8 mouse cellular contexts compared by ENCODE assay signal in the genomic region with DNA sequence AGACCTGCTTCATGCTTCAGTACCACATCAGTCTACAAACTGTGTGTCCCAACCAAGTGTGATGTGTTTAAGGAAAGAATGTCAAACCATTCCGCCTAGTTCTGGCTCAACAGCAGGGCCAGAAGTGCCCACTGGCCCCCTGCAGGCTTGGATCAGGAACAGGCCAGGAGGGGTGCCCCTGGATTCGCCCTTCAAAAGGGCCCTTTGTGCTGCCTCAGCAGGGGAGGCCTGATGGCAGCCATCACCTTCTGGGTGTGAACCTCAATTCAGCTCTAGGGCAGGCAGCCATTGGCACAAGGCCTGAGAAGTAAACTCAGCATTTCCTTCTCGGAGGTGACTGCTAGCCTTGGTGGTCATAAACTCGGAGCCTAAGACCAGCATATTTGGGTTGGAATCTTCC. TPM values are rescaled to one million over a fixed set of nuclear protein-coding genes. Genes with fewer than 3 reads are reported as not detected.
DNase-seq lines count a peak whose midpoint lies in the region; ATAC-seq lines count a peak whose summit lies in the region.

No protein-coding gene starts in this region.

- peak; percentile 10 for DNase-seq in right cerebral cortex, postnatal 4 days
- no peak for DNase-seq in right cerebral cortex, adult 2 months (ENCODE audit: low spot score in 2 of 2)
- DNase-seq in mesoderm, embryonic 11.5 days (ENCODE audit: low read depth, low spot score): peak; percentile 36
- no peak for DNase-seq in spleen, adult 12 weeks (ENCODE audit: low spot score)
- DNase-seq in layer of hippocampus, adult 18-20 months (ENCODE audit: low spot score in 2 of 2): no peak
- DNase-seq in layer of hippocampus, adult 9-10 months (ENCODE audit: low spot score): no peak

- no peaks in the 10 kb centered on the region for H3K9me3 ChIP-seq in forebrain, embryonic 15.5 days
- no peaks in the 10 kb centered on the region for H3K9me3 ChIP-seq in kidney, embryonic 15.5 days (replicated peaks)

- H3K9ac ChIP-seq in forebrain, embryonic 15.5 days (replicated peaks): no peak overlapping the region
- H3K9ac ChIP-seq in kidney, embryonic 15.5 days: no peak overlapping the region

- peak; percentile 62; the same call in 1 of the 2 replicates for ATAC-seq in forebrain, embryonic 15.5 days (replicated peaks)
- 0 out of 2 replicates have a peak, but pooled peaks have one; percentile 20 for ATAC-seq in kidney, embryonic 15.5 days (replicated peaks; ENCODE audit: low FRiP score)

- H3K27me3 ChIP-seq in forebrain, embryonic 15.5 days: no peaks in the 10 kb centered on the region
- H3K27me3 ChIP-seq in kidney, embryonic 15.5 days: no peaks in the 10 kb centered on the region

- H3K4me2 ChIP-seq in forebrain, embryonic 15.5 days (replicated peaks): no peak overlapping the region
- no peak overlapping the region for H3K4me2 ChIP-seq in kidney, embryonic 15.5 days

- no peak overlapping the region for H3K4me3 ChIP-seq in forebrain, embryonic 15.5 days
- H3K4me3 ChIP-seq in kidney, embryonic 15.5 days (replicated peaks): no peak overlapping the region

- peaks cover 13% of the 10 kb centered on the region for H3K36me3 ChIP-seq in forebrain, embryonic 15.5 days
- peaks cover 22% of the 10 kb centered on the region for H3K36me3 ChIP-seq in kidney, embryonic 15.5 days

- 16% methylated on average over 4 of the region's 4 CpGs for WGBS in forebrain, embryonic 15.5 days
- WGBS in kidney, embryonic 15.5 days: 39% methylated on average over 4 of the region's 4 CpGs

- H3K27ac ChIP-seq in forebrain, embryonic 15.5 days (replicated peaks): peak overlapping the region; percentile 59
- peak overlapping the region; percentile 79 for H3K27ac ChIP-seq in kidney, embryonic 15.5 days

- H3K4me1 ChIP-seq in forebrain, embryonic 15.5 days: peaks cover 33% of the 10 kb centered on the region
- H3K4me1 ChIP-seq in kidney, embryonic 15.5 days: peaks cover 54% of the 10 kb centered on the region

RNA-seq across cellular contexts. Expression of a gene that starts 33.1 kb away (rescaled TPM):
- polyA plus RNA-seq in forebrain, embryonic 15.5 days (2015; fragmentation: Nextera tagmentation; extraction: Ambion mirVana): 27.8 and 34.8 TPM in 2 replicates
- polyA plus RNA-seq in kidney, embryonic 15.5 days (2015; fragmentation: Nextera tagmentation; extraction: Ambion mirVana): 22.0 and 22.5 TPM in 2 replicates
- total RNA-seq in layer of hippocampus, adult 18-20 months (2021): 10 to 100 TPM; 50.6 to 51.7 TPM

Comparison
In these comparisons a context has a peak if more than half of its experiments do, and no peak if none do; other contexts are left out.
1. DNase-seq: peak in right cerebral cortex, postnatal 4 days (single experiment) and mesoderm, embryonic 11.5 days (single experiment); none in right cerebral cortex, adult 2 months (0 of 2), spleen, adult 12 weeks (single experiment), layer of hippocampus, adult 18-20 months (0 of 2) and layer of hippocampus, adult 9-10 months (single experiment).